Mouse (Mus musculus): Measurements from ENCODE around the gene Lrp1.

The Lrp1 gene

DNA sequence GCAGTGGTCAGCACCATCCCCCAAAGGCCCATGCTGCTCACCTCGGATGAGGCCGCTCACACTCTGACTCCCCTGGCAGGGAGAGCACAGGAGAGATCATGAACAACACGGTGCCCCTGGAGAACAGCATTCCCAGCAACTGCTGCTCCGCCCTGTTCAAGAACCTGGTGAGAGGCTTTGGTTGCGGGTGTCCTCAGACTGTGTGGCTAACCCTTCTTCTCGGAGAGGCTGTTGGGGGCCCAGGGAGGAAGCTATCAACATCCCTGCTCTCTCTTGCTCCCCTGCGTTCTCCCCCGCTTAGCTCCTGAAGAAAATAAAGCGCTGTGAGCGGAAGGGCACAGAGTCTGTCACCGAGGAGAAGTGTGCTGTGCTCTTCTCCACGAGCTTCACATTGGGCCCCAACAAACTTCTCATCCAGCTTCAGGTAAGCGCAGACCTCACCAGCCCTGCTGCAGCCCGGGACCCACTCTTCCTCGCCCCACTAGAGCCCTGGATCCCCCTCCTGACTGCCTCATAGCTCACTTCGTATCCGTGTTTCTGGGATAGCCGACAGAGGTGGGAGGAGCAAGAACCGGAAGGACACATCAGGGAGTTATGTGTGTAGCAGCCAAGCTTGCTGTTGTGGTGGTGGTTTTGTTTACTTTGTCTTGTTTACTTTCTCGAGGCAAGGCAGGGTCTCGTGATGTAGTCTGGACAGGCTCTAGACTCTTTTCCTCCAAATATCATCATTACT is 32.1 kb upstream of the Lrp1 start:
- DNase-seq (ENCODE audit: low spot score) = no peak

DNA sequence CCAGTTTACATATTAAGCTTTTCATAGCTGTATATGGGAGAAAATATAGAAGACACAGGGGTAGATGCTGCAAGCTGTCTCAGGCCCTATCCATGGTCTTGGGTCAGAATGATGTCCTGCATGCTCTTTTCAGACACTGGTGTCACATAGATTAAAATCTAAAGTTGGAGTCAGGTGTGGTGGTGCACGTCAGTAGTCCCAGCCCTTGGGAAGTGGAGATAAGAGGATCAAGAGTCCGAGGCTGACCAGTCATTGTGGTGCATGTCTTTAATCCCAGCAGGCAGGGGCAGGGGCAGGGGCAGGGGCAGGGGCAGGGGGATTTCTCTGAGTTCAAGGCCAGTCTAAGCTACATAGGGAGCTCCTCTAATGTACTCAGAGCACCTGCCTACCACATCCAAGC is 24.8 kb upstream of the Lrp1 start:
- no peak for DNase-seq (ENCODE audit: low spot score)

DNA sequence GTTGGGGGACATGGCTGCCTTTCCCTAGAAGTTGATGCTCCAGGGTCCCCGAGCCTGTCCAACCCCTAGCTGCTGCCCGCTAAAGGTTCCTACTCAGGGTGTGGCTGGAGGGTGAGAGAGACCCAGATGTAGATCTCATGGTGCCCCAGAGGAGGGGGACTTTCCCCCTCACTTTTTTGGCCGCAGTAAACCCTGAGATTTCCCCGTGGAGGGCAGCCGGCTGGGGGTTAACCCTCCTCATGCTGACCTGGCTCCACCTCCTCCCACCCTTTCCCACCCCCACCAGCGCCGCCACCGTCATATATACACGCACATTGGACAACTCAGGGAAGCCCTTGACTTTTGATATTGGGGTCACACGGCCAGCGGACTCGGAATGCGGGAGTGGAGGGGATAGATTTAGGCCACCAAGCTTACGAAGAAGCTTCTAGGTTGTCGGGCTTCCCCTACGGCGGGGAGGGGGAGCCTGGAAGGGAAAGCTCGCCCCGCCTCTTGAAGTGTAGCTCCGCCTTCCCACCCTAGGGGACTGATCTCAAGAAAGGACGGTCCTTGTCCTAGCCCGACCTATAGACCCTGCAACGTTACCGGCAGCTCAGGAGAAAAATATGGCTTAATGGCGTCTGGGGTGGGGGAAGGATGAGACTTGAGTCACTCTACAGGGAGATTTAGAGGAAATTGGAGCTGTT is 22.7 kb upstream of the Lrp1 start:
- DNase-seq (ENCODE audit: low spot score) = peak; percentile 85

DNA sequence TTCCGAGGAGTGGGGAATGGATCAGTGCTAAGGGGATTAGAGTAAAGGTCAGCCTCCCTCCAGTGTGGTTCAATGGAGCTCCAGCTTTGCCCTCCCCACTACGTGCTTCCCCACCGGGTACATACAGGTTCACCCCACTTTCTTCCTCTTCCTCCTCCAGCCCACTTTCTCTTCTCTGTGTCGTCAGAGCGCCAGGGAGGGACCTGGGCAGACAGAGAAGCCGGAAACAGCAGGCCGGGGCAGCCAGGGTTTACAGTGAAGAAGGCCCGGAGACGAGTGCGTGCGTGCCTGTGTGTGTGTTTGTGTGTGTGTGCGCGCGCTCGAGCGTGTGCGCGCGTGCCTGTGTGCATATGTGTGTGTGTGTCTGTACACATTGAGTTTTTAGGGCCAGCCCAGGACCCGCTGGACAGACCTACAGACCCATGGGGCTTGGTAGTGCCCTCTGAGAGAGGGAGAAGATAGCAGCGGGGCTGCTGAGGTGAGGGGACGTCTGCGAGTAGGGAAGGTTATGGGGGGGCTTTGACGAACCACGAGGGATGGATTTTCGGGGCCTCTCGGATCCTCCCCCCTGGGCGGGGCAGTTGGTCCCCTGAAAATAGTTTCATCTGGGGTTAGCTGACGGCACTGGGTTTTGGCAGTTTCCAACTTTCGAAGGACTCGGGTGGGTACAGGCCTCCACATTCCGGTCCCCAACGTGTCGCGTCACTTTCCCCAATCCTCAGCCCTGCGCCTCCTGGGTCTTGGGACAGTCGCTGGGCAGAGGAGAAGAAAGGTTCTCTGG is 22.0 kb upstream of the Lrp1 start, which contains the start of gene Stat6:
Gene Stat6 (plus strand): TSS at position 215 of the 781 bp plus-strand sequence.
- peak; percentile 88 for DNase-seq (ENCODE audit: low spot score)

DNA sequence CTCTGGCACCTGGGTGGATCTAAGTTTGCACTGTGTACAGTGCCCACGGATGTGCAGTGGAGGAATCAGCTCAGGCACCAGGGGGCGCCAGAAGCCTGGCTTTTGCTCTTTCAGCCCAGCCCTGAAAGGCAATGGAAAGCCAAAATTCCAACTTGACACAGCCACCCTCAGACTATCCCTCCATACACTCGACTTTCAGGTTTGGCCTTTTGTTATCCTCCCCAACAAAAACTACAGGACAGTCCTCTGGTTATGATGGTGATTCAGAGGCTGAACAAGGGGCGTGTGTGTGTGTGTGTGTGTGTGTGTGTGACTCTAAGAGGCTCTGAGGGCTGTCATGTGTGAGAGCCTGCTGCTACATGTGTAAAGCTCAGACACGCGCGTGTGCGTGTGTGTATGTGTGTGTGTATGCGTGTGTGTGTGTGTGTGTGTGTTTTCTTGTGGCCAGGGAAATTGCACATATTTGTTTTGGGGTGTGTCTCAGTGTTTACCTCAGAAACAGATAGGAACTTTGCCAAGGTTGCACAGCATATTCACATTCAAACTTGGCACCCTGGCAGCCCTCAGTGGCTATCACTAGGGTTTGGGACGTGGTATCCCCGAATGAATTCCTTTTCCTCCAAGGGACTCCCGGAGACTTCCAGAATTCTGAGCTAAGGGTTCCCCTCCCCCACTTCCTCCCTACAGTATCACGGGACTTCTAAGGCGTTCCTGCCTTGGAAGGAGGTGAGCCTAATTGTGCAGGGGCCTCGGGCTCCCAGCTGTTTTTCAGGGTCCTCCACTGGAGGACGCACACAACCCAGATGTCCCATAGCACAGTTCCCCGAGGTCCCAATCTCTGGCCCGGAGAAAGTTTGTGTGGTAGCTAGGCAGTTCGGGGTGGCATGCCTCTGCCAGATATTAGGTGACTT is 21.2 kb upstream of the Lrp1 start:
- DNase-seq (ENCODE audit: low spot score) = peak; percentile 95

DNA sequence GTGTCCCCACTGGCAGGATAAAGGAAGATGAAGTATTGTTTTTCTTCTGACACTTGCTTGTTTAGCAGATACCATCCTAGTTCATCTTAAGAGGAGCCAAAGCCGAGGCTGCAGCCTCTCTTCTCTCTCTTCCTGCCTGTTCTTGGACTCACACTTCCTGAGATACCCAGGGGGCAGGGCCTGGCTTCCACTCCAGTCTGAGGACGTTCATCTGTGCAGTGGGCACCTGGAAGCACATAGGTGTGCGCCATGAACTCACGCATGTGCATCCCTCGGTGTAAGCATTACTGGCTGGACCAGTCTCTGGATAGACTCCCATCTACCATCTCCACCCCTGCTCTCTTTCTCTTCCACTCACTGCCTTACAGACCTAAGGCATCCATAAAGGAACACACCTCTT is 19.5 kb upstream of the Lrp1 start:
- no peak for DNase-seq (ENCODE audit: low spot score)

DNA sequence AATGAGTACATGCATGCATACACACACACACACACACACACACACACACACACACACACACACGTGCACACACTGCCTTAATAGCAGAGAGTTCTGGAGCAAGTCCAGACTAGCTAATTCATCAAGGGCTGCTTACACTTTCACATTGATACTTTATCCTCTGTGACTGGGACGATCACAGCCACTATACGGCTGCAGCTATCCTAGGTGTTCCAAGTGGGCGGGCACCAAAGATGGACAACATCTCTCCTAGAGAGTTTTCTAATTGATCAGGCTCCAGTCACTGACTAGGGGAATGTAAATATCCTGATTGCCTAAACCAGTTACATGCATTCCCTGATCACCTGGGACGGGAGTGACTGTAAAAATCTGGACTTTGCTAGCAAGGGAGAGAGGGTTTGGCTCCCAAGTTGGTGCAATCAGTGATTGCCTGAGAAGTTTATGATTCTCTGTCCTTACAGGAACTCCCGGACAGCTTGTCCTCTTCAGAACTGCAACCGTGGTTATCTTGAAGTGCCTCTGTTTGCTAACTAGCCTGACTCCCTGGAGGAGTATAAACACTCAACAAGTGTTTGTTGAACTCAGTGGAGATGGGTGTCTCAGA is 11.8 kb upstream of the Lrp1 start:
- DNase-seq (ENCODE audit: low spot score) = no peak

DNA sequence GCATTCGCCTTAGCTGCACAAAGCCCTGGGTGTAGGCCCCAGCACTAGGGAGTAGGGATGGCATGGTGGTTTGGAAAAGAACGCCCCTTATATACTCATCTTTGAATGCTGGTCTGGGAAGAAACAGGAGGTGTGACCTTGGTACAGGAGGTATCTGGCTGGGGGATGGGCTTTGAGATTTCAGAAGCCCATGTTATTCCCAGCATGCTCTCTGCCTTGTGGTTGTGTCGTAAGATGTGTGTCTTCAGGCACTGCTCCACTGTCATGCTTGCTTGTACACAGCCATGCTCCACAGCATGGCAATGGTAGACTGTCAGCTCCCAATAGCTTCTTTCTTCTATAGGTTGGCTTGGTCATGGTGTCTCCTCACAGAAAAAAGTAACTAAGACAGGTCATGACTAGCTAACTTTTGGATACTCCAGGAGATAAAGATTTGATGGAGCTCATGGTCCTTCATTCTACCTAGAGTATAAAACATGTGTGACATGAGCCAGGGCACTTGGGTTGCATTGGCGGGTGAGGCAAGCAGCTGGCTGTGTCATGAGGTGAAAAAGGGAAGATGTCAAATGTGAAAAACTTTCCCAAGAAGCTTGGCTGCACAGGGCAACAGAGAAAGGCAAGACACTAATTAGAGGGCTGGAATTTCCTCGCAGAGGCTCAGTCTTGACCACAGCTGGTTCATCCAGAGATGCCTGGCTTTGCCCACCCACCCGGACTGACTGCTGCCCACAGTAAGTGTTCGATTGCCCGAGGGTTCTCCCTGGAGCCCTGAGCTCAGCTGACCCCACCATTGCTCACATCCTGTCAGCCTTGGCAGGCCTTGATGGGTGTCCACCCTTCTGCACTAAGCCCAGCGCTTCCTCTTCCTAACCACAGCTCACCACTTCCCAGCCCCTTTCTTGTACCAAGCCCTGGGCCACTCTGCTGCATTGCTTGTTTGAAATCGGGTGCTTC is 10.6 kb upstream of the Lrp1 start:
- DNase-seq (ENCODE audit: low spot score) = no peak

DNA sequence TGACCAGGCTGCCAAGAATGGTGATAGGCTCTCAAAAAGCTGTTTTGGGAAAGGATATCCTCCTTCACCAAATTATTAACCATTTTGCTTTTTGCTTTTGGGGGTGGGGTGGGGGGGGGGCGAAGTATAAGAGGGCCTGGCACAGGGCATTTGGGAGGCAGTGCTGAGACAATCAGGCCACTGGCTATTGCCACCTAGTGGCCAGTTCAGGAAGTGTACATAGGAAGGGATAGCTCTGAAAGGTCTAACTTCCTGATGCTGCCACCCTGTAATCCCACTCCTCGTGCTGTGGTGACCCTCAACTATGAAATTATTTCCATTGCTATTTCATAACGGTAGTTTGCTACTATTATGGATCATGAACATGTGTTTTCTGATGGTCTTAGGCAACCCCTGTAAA is 5.5 kb upstream of the Lrp1 start:
- no peak for DNase-seq (ENCODE audit: low spot score)

DNA sequence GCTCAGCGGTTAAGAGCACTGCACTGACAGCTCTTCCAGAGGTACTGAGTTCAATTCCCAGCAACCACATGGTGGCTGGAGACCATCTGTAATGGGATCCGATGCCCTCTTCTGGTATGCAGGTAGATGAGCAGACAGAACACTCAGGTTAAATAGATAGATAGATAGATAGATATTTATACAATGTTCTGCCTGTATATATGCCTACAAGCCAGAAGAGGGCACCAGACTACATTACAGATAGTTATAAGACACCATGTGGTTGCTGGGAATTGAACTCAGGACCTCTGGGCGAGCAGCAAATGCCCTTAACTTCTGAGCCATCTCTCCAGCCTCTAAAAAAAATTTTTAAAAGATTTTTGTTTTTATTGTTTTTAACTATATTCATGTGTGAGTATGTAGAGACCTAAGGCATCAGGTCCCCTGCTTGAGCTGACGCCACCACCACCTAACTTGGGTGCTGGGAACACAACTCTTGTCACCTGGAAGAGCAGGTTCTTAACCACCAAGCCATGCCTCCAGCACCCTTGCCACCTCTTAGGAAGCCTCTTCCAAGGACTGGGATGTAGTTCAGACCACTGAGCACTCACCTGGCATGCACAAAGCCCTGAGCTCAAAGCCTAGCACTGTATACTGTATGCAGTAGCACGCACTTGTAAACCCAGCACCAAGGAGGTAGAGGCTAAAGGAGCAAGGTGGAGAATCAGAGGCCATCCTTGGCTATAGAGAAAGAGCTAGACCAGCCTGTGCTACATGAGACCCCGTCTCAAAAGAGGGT is 2.7 kb upstream of the Lrp1 start:
- no peak for DNase-seq (ENCODE audit: low spot score)

DNA sequence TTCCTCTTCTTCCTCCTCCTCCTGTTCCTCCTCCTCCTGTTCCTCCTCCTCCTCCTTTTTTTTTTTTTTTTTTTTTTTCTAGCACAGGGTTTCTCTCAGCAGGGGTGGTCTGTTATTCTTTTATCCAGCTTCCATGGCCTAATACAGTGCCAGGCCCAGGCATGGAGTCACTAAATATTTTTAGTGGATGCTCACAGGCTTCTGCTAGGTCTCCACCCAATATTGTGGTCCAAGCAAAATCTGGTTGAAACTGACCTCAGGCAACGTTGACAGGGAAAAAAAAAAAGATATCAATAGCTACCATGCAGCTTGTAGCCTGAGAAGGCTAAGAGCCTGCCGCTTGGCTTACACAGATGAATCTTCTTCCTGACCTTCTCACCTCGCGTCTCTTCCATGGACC is 1.7 kb upstream of the Lrp1 start:
- no peak for DNase-seq (ENCODE audit: low spot score)

DNA sequence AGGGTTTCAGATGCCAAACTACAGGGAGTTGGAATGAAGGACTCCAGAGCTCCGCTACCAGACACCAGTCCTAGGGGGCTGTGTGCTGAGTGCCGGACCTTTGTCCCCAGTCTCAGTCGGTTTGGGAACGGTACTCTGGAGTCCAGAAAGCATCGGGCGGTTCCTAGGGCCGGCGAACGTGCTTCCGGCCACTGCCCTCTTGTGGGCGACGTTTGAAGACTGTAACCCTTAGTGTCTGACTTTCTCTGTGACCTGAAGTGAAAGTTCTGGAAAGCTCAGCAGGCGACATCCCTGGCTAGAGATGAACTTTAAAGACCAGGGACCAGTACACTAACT is 1.1 kb upstream of the Lrp1 start:
- peak; percentile 77 for DNase-seq (ENCODE audit: low spot score)

DNA sequence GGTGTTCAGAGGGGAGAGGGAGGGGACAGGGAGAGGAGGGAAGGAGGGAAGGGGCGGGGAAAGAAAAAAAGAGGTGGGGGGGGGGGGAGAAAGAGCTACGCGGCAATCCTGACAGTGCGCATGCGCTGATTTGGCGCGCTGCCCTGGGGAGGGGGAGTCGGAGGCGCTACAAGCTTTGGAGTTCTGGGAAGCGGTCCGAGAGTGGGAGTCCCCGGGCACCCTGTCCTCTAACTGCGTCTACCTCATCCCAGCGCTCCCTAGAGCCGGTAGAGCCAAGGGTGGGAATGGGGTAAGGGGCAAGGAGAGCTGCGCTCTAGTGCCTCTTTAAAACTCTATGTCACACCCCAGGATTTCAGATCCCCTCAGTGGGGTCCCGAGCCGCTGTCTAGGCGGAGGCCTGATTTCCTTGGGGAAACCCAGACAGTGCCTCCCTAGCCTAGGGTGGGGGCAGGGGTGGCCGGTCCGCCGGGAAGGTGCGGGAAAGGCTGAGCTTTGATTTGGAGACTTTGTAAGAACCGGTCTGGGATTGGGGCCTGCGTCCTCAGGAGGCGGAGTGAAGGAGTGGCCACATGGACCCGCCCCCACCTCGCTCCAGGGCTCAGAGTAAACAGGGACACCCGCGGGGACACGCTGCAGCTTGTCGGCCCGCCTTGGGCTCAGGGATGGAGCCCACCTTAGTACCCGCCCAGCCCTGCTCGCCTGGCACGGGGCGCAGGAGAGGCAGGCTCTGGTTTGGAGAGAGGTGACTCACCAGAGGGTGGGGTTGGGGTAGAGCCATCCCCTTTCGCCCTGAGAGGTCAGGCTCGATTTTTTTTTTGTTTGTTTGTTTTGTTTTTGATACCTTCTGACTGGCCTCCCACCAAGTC is 476 bp upstream of the Lrp1 start:
- DNase-seq (ENCODE audit: low spot score) = peak; percentile 96

DNA sequence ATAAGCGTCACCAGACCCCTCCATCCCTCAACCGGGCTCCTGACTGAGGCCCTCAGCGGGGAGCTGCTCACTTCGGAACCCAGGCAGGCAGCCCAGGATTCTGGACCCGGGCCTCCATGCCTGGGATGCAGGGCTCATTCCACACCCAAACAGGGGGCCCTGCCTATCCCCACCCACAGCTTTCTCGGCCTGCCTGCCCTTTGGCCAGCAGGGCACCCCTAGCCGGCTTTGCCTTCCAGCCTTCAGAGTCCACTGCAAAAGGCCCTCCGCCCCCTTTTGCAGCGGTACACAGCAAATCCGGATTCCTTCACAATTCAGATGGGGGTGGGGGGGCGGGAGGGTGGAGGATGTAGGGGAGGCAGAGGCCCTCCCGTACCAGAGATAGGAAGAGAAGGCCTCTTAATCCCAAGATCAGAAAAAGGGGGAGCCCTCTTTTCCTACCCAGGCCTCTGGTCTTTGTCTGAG is 975 bp downstream of the Lrp1 start:
- DNase-seq (ENCODE audit: low spot score) = no peak

DNA sequence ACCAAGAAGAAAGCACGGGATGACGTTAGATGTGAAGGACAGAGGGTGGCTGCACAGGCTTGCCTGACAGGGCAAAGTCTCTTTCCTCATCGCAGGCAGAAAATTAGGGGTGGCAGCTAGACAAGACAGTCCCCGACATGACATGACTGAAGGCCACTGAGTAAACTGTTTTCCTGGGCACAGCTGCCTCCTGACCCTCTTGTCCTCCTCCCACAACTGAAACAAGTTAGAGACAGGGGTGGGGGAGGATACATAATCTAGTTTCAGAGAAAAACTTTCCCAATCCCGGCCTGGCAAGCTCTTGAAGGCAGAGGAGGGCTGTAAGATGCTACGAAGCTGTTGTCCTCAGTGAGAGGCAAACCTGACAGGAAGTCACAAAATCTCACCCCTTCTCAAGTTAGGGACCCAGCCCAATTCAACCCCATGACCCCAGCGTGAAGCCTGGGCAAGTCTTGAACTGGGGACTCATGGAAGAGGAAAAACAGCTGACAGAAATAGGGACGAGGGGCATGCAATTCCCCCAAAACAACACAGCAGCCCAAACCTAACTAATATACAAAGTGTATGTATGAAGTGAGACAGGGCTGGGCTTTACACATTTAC is 1.7 kb downstream of the Lrp1 start:
- DNase-seq (ENCODE audit: low spot score) = no peak

DNA sequence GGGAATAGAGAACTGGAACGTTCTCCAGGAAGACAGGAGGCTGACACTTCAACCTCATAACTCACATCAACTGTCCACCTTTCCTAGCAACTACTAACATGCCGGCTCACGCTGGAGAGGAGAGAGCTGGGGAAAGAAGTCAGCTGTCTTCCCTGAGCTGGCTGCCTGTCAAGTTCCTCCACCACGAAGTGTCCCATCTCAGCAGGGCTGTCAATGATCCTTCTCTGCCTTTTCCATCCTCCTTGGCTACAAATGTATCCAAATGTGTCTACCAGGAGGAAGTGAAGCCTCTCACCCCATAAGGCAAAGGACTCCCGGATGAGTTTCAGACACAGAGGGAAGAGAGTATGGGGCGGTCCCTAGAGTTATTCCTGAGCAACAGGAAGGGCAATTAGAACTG is 2.8 kb downstream of the Lrp1 start:
- DNase-seq (ENCODE audit: low spot score) = no peak

DNA sequence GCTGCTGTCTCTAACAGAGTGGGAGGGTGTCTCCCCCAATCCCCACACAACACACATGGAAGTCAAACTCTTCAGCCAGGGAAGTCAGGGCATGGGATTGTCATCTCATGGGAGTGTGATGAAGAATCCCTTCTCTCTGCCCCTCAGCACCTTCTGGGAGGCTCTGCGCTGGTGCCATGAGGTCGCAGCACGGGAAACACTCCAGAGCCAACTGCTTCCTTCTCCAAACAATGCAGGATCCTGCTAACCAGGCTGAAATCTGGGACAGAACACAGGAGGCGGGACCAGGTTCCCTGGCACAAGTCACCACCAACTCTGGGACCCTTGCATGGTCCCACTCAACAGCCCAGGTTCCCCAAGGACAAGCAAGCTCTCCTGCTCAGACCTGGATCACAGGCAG is 3.7 kb downstream of the Lrp1 start:
- no peak for DNase-seq (ENCODE audit: low spot score)

DNA sequence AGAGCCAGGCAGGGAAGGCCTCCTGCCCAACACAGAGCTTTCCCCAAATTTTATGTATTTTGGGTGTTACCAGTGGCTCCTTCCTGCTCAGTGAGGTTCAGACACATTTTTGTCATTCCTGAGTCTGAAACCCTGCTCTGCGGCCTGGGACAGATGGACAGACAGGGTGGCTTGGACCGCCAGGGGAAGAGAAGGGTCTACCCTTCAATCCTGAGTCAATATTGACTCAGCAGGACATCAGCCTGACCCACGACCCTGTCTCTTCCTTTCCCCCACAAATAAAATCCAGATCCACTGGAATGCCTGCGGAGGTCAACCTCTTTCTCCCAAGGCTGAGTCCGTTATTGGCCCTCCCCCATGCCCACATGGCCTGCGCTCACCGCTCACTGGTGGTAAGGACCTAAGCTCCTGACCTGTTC is 4.7 kb downstream of the Lrp1 start:
- DNase-seq (ENCODE audit: low spot score) = no peak
